8 mouse cellular contexts compared by ENCODE assay signal in the genomic region with DNA sequence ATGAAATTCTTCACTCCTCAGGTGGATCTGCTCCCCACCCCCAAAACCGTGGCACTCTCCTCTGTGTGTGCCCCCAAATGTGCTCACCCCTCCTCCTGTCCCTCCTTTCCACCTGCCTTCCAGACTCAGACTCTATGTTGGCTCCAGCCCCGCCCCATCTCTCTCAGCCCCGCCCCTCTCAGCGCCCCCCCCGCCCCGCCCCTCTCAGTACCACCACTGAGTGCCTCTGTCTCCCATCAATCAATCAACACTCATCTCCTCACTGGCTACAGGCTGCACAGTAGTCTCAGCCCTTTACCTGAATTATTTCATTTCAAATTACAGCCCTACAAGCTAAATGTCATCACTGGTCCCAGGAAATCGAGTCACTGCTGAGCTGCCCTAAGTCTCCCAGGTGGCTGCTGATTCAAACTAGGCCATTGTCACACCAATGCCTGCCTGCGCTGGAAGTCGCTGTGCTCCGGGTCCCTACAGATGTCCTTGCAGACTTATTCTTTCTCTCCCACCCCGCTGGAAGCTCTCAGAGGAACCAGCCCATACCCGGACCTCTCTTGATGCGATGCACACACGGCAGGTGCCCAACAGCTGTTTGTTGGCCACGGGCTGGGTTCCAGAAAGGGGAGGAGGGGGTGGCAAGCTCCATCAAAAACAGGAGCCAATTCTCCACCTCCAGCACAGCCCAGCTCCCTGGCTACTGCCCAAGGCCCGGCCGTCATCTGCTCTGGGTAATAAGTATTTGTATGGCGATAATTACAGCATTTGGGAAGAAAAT. TPM values are rescaled to one million over a fixed set of nuclear protein-coding genes. Genes with fewer than 3 reads are reported as not detected.
DNase-seq lines count a peak whose midpoint lies in the region; ATAC-seq lines count a peak whose summit lies in the region.

No protein-coding gene starts in this region.

- peak overlapping the region; percentile 80 for H3K4me2 ChIP-seq in midbrain, embryonic 14.5 days (ENCODE audit: low read length)

- H3K4me1 ChIP-seq in midbrain, embryonic 14.5 days (ENCODE audit: control insufficient read depth, insufficient read depth, low read length): peaks cover 60% of the 10 kb centered on the region

- no peaks in the 10 kb centered on the region for H3K36me3 ChIP-seq in midbrain, embryonic 14.5 days (ENCODE audit: control insufficient read depth, insufficient read depth, low read length)

- peak overlapping the region; percentile 22 for H3K4me3 ChIP-seq in midbrain, embryonic 14.5 days (replicated peaks; ENCODE audit: low read depth, low read length)

- H3K27ac ChIP-seq in midbrain, embryonic 14.5 days (replicated peaks; ENCODE audit: low read depth, low read length): peak overlapping the region; percentile 72

- peak overlapping the region; percentile 23; the same call in 1 of the 2 replicates for H3K9ac ChIP-seq in midbrain, embryonic 14.5 days (replicated peaks; ENCODE audit: low read length)

- peak; percentile 21 for DNase-seq in adrenal gland, adult 2 months
- DNase-seq in adrenal gland, adult 8-10 months: no peak
- DNase-seq in left cerebral cortex, adult 18-20 months (ENCODE audit: low spot score in 2 of 2): peak; percentile 30 to 49
- no peak for DNase-seq in left cerebral cortex, adult 11 months (ENCODE audit: low spot score)
- DNase-seq in layer of hippocampus, postnatal 14 days (ENCODE audit: low spot score in 2 of 2): peak; percentile 71 to 80
- peak; percentile 81 for DNase-seq in midbrain, embryonic 14.5 days
- no peak for DNase-seq in ovary, postnatal 36 days (ENCODE audit: low spot score)
- DNase-seq in urinary bladder, adult 2 months (ENCODE audit: low spot score): no peak

- peak; percentile 75 for ATAC-seq in midbrain, embryonic 14.5 days (ENCODE audit: low FRiP score, low TSS enrichment)

- no peaks in the 10 kb centered on the region for H3K9me3 ChIP-seq in midbrain, embryonic 14.5 days (ENCODE audit: control insufficient read depth, low read length)

- peaks cover 7% of the 10 kb centered on the region; the same call in 1 of the 2 replicates for H3K27me3 ChIP-seq in midbrain, embryonic 14.5 days (ENCODE audit: control insufficient read depth, insufficient read depth, low read length)

- WGBS in midbrain, embryonic 14.5 days: 3% methylated on average over 18 of the region's 18 CpGs

RNA-seq across cellular contexts. Expression of gene Slit1, which starts 5.6 kb away (rescaled TPM):
- total RNA-seq in adrenal gland, adult 2 months (2021): 10 to 100 TPM in 1 of 2 experiments, 1 to 10 TPM in 1; 2.9 to 18.1 TPM
- polyA plus RNA-seq in adrenal gland, adult 2 months (2012; rRNA removed): 11.9 and 17.9 TPM in 2 replicates
- total RNA-seq in adrenal gland, adult 8-10 months (2022): 10 to 100 TPM in 2 of 4 experiments, 1 to 10 TPM in 2; 5.7 to 32.3 (median 14.2) TPM
- 10 to 100 TPM; 48.6 to 56.6 TPM for total RNA-seq in left cerebral cortex, adult 18-20 months (2021)
- 100 to 1,000 TPM; 143 to 146 TPM for total RNA-seq in layer of hippocampus, postnatal 14 days (2021)
- polyA plus RNA-seq in midbrain, embryonic 14.5 days (2014; fragmentation: Nextera tagmentation; extraction: Ambion mirVana): 20.6 and 27.9 TPM in 2 replicates
- 0.15 TPM in 2 replicates for polyA plus RNA-seq in urinary bladder, adult 2 months (2012; rRNA removed)

Comparison
In these comparisons a context has a peak if more than half of its experiments do, and no peak if none do; other contexts are left out.
1. DNase-seq: peak in adrenal gland, adult 2 months (single experiment), left cerebral cortex, adult 18-20 months (2 of 2), layer of hippocampus, postnatal 14 days (2 of 2) and midbrain, embryonic 14.5 days (single experiment); none in adrenal gland, adult 8-10 months (single experiment), left cerebral cortex, adult 11 months (single experiment), ovary, postnatal 36 days (single experiment) and urinary bladder, adult 2 months (single experiment).